Mouse (Mus musculus) heart, adult 2 months (tissue): ENCODE data around the gene Hoxc8. TPM values are rescaled to one million over a fixed set of nuclear protein-coding genes. Genes with fewer than 3 reads are reported as not detected.

Source experiments
- DNase-seq, 2 experiments: peaks; one replicate each; pipeline ENCODE4 v3.0.0; 2021
- H3K27ac ChIP-seq: fragments of 200-600 bp; 2 replicates; pipeline ENCODE4 v1.8.1; 2022
- H3K27me3 ChIP-seq: fragments of 200-500 bp; 2 replicates; pipeline ENCODE4 v1.6.1; 2012; ENCODE audit warnings: mild to moderate bottlenecking, low read length, inconsistent platforms, mixed read lengths; ENCODE audit not compliant: control insufficient read depth, insufficient read depth
- H3K36me3 ChIP-seq: fragments of 200-500 bp; 2 replicates; pipeline ENCODE4 v1.6.1; 2012; ENCODE audit warnings: low read length, inconsistent platforms; ENCODE audit not compliant: control insufficient read depth, insufficient read depth
- H3K4me1 ChIP-seq: fragments of 200-500 bp; 2 replicates; pipeline ENCODE4 v1.6.1; 2011; ENCODE audit warnings: low read length; ENCODE audit not compliant: control insufficient read depth, insufficient read depth
- H3K4me3 ChIP-seq: fragments of 200-600 bp; 2 replicates; pipeline ENCODE4 v1.8.1; 2022
- H3K79me2 ChIP-seq: fragments of 200-500 bp; replicated peaks from 2 replicates; pipeline ENCODE4 v1.6.1; 2012; ENCODE audit warnings: mild to moderate bottlenecking, inconsistent platforms, low read length, moderate library complexity, mixed read lengths; ENCODE audit not compliant: control insufficient read depth, insufficient read depth
- H3K9ac ChIP-seq: fragments of 200-500 bp; 2 replicates; pipeline ENCODE4 v1.6.1; 2012; ENCODE audit warnings: low read depth, mild to moderate bottlenecking, control low read depth, inconsistent platforms, low read length, mixed read lengths
- CTCF ChIP-seq: fragments of 200-600 bp; IDR thresholded peaks from 2 replicates; pipeline ENCODE4 v1.8.1; 2022; ENCODE audit warnings: antibody characterized with exemption, mild to moderate bottlenecking, moderate library complexity
- EP300 ChIP-seq: fragments of 200-500 bp; IDR thresholded peaks from 2 replicates; pipeline ENCODE4 v1.6.1; 2011; ENCODE audit warnings: low read depth, low read length, control low read depth; ENCODE audit not compliant: insufficient read depth
- POLR2A ChIP-seq: fragments of 200-500 bp; IDR thresholded peaks from 2 replicates; pipeline ENCODE4 v1.6.1; 2011; ENCODE audit warnings: mild to moderate bottlenecking, low read depth, low read length, control low read depth; ENCODE audit not compliant: insufficient read depth
- WGBS: fragments of 180-500 bp; shearing (Covaris S2); methylation state at CpG from one replicate; pipeline ENCODE4 v1.1.7; 2018; 5-methylcytosine and 5-hydroxymethylcytosine counted together
- intact Hi-C: fragments of 180-260 bp; cut with DNase I; formaldehyde crosslinking; loops from one replicate; pipeline ENCODE4 v1.15.1; 2025
- polyA plus RNA-seq: library from polyadenylated mRNA; depleted of rRNA; stranded (reverse); fragments of >200 nt; gene quantifications from 2 replicates; pipeline ENCODE4 v1.2.3, GENCODE M21; 2012
- total RNA-seq, 2 experiments: library from RNA; stranded (reverse); gene quantifications; 2 replicates each; pipeline ENCODE4 v1.2.3; 2021

Gene Hoxc8
- total and polyA plus RNA-seq, 3 experiments = not detected

DNA sequence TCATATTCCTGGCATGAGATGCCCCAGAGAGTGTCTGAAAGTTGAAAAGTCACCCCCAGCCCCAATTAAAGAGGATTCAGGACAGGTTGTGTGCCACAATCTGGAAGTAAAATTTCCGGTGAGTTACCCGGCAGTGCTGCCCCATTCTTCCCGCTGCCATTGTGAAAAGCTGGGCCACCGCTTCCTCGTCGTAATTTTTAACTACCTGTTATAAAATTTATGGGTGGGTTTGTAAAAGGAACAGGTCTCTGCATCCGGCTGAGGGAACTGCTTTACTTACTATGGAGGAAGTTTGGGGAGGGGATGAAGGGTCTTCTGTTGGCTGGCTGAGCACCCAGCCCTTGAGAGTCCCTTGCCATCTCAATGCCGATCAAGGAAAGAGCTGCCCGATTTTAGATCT, 6.1 kb downstream of the Hoxc8 start:
- H3K9ac ChIP-seq = no peak overlapping the region
- H3K27ac ChIP-seq = no peak overlapping the region
- no peaks in the 10 kb centered on the region for H3K4me1 ChIP-seq
- intact Hi-C loops = no loop called here
- H3K79me2 ChIP-seq = no peaks in the 10 kb centered on the region
- no peaks in the 10 kb centered on the region for H3K36me3 ChIP-seq
- H3K27me3 ChIP-seq = peaks cover 26% of the 10 kb centered on the region
- 4% methylated on average over 9 of the region's 9 CpGs for WGBS
- TF ChIP-seq POLR2A = no peak
- no peak for TF ChIP-seq CTCF
- no peak for TF ChIP-seq EP300
- DNase-seq = no peak
- H3K4me3 ChIP-seq = no peak overlapping the region

DNA sequence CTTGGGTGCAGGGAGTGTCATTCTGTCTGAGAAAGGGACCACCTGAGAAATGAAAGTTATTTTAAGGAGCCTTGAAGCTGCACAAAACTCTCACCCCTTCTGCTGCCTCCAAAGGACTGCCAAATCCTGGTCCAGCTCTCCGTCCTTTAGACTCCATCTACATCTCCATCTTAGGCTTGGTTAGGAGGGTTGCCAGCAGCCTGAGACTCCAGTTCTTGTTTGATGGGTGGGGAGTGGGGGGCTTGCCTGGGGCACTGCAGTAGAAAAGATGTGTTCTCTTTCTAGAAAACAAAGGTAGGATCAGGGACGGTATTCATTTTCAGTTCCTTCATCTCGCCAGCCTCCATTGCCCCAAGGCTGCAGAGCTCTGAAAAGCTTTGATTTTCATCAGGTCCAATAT, 7.0 kb downstream of the Hoxc8 start:
- H3K27ac ChIP-seq = no peak overlapping the region
- 6% methylated on average over 3 of the region's 3 CpGs for WGBS
- no peaks in the 10 kb centered on the region for H3K79me2 ChIP-seq
- DNase-seq = no peak
- no peak overlapping the region for H3K4me3 ChIP-seq
- intact Hi-C loops = no loop called here
- no peaks in the 10 kb centered on the region for H3K36me3 ChIP-seq
- peaks cover 24% of the 10 kb centered on the region for H3K27me3 ChIP-seq
- no peak overlapping the region for H3K9ac ChIP-seq
- no peaks in the 10 kb centered on the region for H3K4me1 ChIP-seq
- TF ChIP-seq EP300 (no peak), POLR2A (no peak), CTCF (no peak)

DNA sequence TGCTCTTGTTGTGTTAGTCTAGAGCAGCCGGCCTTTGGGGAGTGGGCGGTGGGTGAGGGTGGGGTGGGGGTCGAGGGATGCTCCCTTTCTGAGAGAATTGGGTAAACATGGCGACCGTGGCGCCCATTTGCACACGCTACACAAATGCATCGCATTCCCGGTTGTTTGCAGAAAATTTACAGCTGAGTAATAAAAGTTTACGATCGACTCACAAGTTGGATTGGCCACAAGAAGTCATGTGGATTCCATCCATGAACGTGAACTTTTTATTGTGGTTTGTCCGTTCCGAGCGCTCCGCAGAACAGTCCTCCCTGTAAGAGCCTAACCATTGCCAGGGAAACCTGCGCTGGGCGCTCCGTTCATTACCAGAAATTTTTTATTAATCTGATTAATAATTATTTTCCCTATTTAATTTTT, 7.5 kb downstream of the Hoxc8 start, which contains the start of gene Hoxc6:
Gene Hoxc6 (plus strand): TSS at position 319 of the 417 bp plus-strand sequence.
- intact Hi-C loops = no loop called here

DNA sequence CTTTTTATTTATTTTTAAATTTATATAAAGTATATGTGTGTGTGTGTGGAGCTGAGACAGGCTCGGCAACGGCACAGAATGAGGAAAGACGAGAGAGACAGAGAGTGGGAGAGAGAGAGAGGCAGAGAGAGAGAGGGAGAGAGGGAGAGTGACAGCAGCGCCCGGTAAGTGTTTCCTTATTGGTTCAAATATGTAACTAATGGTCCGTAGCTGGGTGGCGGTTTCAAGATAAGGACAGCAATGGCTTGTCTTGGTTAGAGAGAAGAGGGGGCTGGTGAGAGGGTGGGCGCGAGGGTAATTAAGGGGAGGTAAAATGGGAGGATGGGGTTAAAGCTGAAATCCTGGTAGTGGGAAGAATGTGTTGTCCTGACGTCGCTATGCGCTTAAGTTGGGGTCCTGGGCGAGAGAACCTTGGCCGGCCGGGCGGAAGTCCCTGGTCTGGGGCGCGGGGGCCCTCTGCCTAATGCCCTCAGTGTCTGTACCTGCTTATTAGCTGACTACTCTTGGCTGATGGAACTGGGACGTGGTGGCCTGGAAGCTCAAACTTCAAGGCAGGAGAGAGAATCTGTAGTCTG, 8.3 kb downstream of the Hoxc8 start:
- Histone ChIP-seq H3K9ac (no peak overlapping the region; the same call in 1 of the 2 replicates), H3K27ac (no peak overlapping the region), H3K79me2 (no peaks in the 10 kb centered on the region), H3K4me1 (no peaks in the 10 kb centered on the region), H3K4me3 (peak overlapping the region; percentile 62), H3K27me3 (peaks cover 25% of the 10 kb centered on the region), H3K36me3 (no peaks in the 10 kb centered on the region)
- TF ChIP-seq CTCF (no peak), EP300 (no peak), POLR2A (no peak)
- 3% methylated on average over 19 of the region's 19 CpGs for WGBS
- peak in 1 of 2 experiments; percentile 38 for DNase-seq
- intact Hi-C loops = no loop called here

More for the DNA sequence above, 7.5 kb downstream of the Hoxc8 start, which contains the start of gene Hoxc6:
- Histone ChIP-seq H3K4me1 (no peaks in the 10 kb centered on the region), H3K27me3 (peaks cover 25% of the 10 kb centered on the region), H3K79me2 (no peaks in the 10 kb centered on the region), H3K9ac (no peak within 1 kb of the TSS; the same call in 1 of the 2 replicates), H3K4me3 (peak within 1 kb of the TSS; percentile 62), H3K36me3 (no peaks in the 10 kb centered on the region), H3K27ac (no peak within 1 kb of the TSS)
- WGBS = 5% methylated on average over 19 of the region's 19 CpGs
- no peak for TF ChIP-seq EP300
- TF ChIP-seq POLR2A = no peak
- TF ChIP-seq CTCF = no peak
- DNase-seq = no peak

DNA sequence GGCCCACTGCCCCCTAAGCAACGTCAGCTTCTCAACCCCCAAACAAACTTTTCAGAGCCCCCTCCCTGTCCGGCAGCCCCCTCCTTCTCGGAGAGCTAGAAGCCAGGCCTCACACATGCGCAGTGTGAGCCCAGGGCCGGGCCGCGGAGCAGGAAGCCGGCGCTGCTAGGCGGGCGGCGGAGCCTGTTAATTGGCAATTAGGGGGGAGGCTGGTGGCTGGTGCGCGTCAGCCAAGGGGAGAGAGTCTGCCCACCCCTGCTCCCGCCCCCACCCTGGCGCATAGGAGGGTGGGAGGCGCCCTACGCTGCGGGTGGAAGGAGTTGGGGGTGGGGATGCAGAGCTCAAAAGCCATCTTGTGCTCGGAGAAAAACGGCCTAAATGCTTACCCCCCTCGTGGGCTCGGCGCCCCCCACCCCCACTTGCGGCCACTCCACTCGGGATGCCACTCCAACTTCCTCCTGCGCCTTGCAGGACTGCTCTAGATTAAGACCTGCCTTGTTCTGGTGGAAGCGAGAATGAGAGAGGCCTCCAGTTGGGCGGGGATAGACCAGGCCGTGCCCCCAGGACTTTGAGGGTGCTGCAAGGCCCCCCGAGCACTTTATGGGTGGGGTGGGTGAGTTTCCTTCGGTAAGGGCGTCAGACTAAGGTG, 8.9 kb downstream of the Hoxc8 start:
- TF ChIP-seq EP300 (no peak), CTCF (no peak), POLR2A (no peak)
- H3K79me2 ChIP-seq = no peaks in the 10 kb centered on the region
- H3K4me1 ChIP-seq = no peaks in the 10 kb centered on the region
- peak overlapping the region; percentile 48; the same call in 1 of the 2 replicates for H3K27ac ChIP-seq
- H3K9ac ChIP-seq = peak overlapping the region; percentile 72
- H3K36me3 ChIP-seq = no peaks in the 10 kb centered on the region
- peak overlapping the region; percentile 62 for H3K4me3 ChIP-seq
- H3K27me3 ChIP-seq = peaks cover 25% of the 10 kb centered on the region
- DNase-seq = peak; percentile 72 to 76
- intact Hi-C loops = no loop called here
- WGBS = 2% methylated on average over 33 of the region's 33 CpGs

DNA sequence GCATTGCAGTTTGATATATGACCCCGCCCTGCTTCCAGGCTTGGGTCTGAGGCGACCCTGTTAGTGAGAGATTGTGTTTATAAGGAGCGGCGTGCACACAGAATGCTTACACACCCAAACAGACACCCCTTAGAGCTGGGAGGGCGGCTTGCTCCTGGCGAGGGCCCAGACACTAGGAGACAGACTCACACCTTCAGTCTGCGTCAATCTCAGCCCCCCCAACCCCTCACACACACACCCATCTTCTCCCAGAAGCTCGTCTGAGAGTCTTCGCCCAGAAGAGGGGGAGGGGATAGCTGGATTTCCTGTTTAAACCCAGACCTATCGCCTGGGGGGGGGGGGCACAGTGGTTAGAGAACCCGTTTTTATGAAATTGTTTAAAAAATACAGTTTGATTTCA, 9.5 kb downstream of the Hoxc8 start:
- H3K9ac ChIP-seq = no peak overlapping the region
- intact Hi-C loops = no loop called here

More for the DNA sequence above, 9.5 kb downstream of the Hoxc8 start:
- TF ChIP-seq POLR2A = no peak
- no peak for TF ChIP-seq EP300
- TF ChIP-seq CTCF = no peak
- no peak for DNase-seq
- no peaks in the 10 kb centered on the region for H3K79me2 ChIP-seq
- H3K36me3 ChIP-seq = no peaks in the 10 kb centered on the region
- no peak overlapping the region for H3K27ac ChIP-seq
- no peak overlapping the region; the same call in 1 of the 2 replicates for H3K4me3 ChIP-seq
- H3K4me1 ChIP-seq = no peaks in the 10 kb centered on the region
- peaks cover 23% of the 10 kb centered on the region for H3K27me3 ChIP-seq
- 41% methylated on average over 11 of the region's 11 CpGs for WGBS
